Mouse (Mus musculus): ENCODE results near the gene Pon3. TPM values are rescaled to one million over a fixed set of nuclear protein-coding genes. Genes with fewer than 3 reads are reported as not detected.

Gene Pon3
- polyA plus RNA-seq, 1 experiment from 2014 or later: 45.3 TPM

GRCm38 (mm10) chr6:5177967-5178891 is 77.9 kb downstream of the Pon3 start:
- peak overlapping the region; percentile 47 for H3K4me2 ChIP-seq (ENCODE audit: low read length)
- H3K36me3 ChIP-seq (ENCODE audit: control insufficient read depth, insufficient read depth, low read length): no peaks in the 10 kb centered on the region
- H3K9ac ChIP-seq (ENCODE audit: low read length): no peak overlapping the region
- H3K4me3 ChIP-seq (ENCODE audit: control insufficient read depth in 1 of 2, insufficient read depth in 1 of 2, low read depth in 1 of 2, low read length in 2 of 2): no peak overlapping the region
- no peak overlapping the region for H3K27ac ChIP-seq (replicated peaks in 1 of 2; ENCODE audit: control insufficient read depth in 1 of 2, insufficient read depth in 1 of 2, low read depth in 2 of 2, low read length in 2 of 2)
- H3K9me3 ChIP-seq (ENCODE audit: control insufficient read depth, low read length): no peaks in the 10 kb centered on the region
- WGBS: 62% methylated on average over 19 of the region's 19 CpGs
- H3K27me3 ChIP-seq (ENCODE audit: control insufficient read depth, insufficient read depth, low read length): no peaks in the 10 kb centered on the region
- ATAC-seq (ENCODE audit: insufficient number of reproducible peaks, insufficient read depth, low FRiP score, low read depth): no peak
- H3K4me1 ChIP-seq (ENCODE audit: control insufficient read depth in 2 of 2, insufficient read depth in 2 of 2, low read length in 2 of 2): no peaks in the 10 kb centered on the region

DNA sequence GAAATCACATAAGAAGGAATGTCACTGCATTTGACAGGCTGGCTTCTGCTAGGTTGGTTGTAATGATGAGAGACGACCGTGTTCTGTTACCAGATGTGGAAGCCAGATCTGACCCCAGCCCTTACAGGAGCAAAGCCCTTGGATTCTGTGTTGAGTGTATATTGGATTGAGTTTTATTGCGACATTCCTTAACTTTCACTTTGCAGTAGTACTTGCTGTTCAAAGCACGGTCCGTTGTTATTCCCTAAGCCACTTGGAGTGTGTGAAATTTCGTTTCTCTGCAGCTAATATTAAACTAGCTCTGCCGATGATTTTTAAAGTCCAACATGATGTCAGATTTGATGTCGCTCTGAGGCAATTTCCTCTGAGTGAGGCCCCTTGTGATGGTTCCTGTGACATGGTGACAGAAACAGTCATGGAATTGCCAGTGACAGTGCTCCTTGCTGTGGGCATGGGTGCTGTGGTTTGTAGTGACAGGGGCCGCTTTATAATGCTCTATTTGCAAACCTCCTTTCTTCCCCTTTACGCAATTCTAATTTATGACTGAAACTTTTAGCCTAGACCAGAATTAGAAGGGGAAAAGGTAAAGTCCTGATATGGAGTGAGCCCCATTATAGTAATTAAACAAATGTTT is 81.8 kb downstream of the Pon3 start:
- no peak overlapping the region for H3K9ac ChIP-seq (ENCODE audit: low read length)
- no peaks in the 10 kb centered on the region for H3K9me3 ChIP-seq (ENCODE audit: control insufficient read depth, low read length)
- 85% methylated on average over 10 of the region's 10 CpGs for WGBS
- no peak for ATAC-seq (ENCODE audit: insufficient number of reproducible peaks, insufficient read depth, low FRiP score, low read depth)
- no peaks in the 10 kb centered on the region for H3K27me3 ChIP-seq (ENCODE audit: control insufficient read depth, insufficient read depth, low read length)
- no peak overlapping the region for H3K4me2 ChIP-seq (ENCODE audit: low read length)
- H3K4me1 ChIP-seq (ENCODE audit: control insufficient read depth in 2 of 2, insufficient read depth in 2 of 2, low read length in 2 of 2): peaks cover 0 to 2% of the 10 kb centered on the region in 2 experiments; a peak in 1 of 4 replicates
- H3K36me3 ChIP-seq (ENCODE audit: control insufficient read depth, insufficient read depth, low read length): no peaks in the 10 kb centered on the region
- no peak overlapping the region for H3K4me3 ChIP-seq (ENCODE audit: control insufficient read depth in 1 of 2, insufficient read depth in 1 of 2, low read depth in 1 of 2, low read length in 2 of 2)
- no peak overlapping the region for H3K27ac ChIP-seq (replicated peaks in 1 of 2; ENCODE audit: control insufficient read depth in 1 of 2, insufficient read depth in 1 of 2, low read depth in 2 of 2, low read length in 2 of 2)

GRCm38 (mm10) chr6:5172571-5172970 is 83.5 kb downstream of the Pon3 start:
- Histone ChIP-seq H3K4me1 (ENCODE audit: control insufficient read depth in 2 of 2, insufficient read depth in 2 of 2, low read length in 2 of 2) (peaks cover 0 to 3% of the 10 kb centered on the region in 2 experiments; a peak in 1 of 4 replicates), H3K9ac (ENCODE audit: low read length) (no peak overlapping the region), H3K36me3 (ENCODE audit: control insufficient read depth, insufficient read depth, low read length) (no peaks in the 10 kb centered on the region), H3K4me2 (ENCODE audit: low read length) (no peak overlapping the region), H3K27me3 (ENCODE audit: control insufficient read depth, insufficient read depth, low read length) (no peaks in the 10 kb centered on the region), H3K4me3 (ENCODE audit: control insufficient read depth in 1 of 2, insufficient read depth in 1 of 2, low read depth in 1 of 2, low read length in 2 of 2) (no peak overlapping the region), H3K9me3 (ENCODE audit: control insufficient read depth, low read length) (no peaks in the 10 kb centered on the region), H3K27ac (replicated peaks in 1 of 2; ENCODE audit: control insufficient read depth in 1 of 2, insufficient read depth in 1 of 2, low read depth in 2 of 2, low read length in 2 of 2) (no peak overlapping the region)
- no peak for ATAC-seq (ENCODE audit: insufficient number of reproducible peaks, insufficient read depth, low FRiP score, low read depth)
- WGBS: 52% methylated on average over 9 of the region's 9 CpGs

DNA sequence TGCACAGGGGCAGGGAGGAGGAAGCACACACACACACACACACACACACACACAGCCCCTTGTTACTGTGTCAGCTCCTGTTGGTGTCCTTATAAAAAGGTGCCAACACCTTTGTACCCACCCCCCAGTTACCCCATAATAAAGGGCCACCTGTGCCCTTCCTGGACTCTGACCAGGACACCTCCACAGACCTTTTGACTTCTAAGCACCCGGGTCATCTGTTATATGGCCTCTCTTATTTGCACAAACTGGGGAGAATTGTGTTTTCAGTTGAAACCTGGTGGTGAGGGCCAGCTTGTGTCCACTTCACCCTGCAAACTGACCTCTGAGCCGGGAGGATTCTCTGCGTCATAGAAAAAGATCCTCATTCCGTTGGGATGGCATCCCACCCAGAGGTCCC is 84.7 kb downstream of the Pon3 start:
- no peak overlapping the region for H3K9ac ChIP-seq (ENCODE audit: low read length)
- no peak overlapping the region for H3K4me2 ChIP-seq (ENCODE audit: low read length)
- WGBS: 83% methylated on average over 4 of the region's 4 CpGs
- peaks cover 0 to 3% of the 10 kb centered on the region in 2 experiments; a peak in 1 of 4 replicates for H3K4me1 ChIP-seq (ENCODE audit: control insufficient read depth in 2 of 2, insufficient read depth in 2 of 2, low read length in 2 of 2)
- no peaks in the 10 kb centered on the region for H3K36me3 ChIP-seq (ENCODE audit: control insufficient read depth, insufficient read depth, low read length)
- H3K4me3 ChIP-seq (ENCODE audit: control insufficient read depth in 1 of 2, insufficient read depth in 1 of 2, low read depth in 1 of 2, low read length in 2 of 2): no peak overlapping the region
- no peak for ATAC-seq (ENCODE audit: insufficient number of reproducible peaks, insufficient read depth, low FRiP score, low read depth)
- H3K27ac ChIP-seq (replicated peaks in 1 of 2; ENCODE audit: control insufficient read depth in 1 of 2, insufficient read depth in 1 of 2, low read depth in 2 of 2, low read length in 2 of 2): no peak overlapping the region
- H3K9me3 ChIP-seq (ENCODE audit: control insufficient read depth, low read length): no peaks in the 10 kb centered on the region
- H3K27me3 ChIP-seq (ENCODE audit: control insufficient read depth, insufficient read depth, low read length): no peaks in the 10 kb centered on the region

Other genes starting within 250 kb of the Pon3 start
- gene Pon1, start 62.3 kb downstream of the Pon3 start, polyA plus RNA-seq (2014; fragmentation: Nextera tagmentation; extraction: Ambion mirVana): not detected in 2 replicates
- 47.8 and 49.1 TPM in 2 replicates for gene Pon2, start 42.2 kb upstream of the Pon3 start, polyA plus RNA-seq (2014; fragmentation: Nextera tagmentation; extraction: Ambion mirVana)
- gene Asb4, start 127.1 kb upstream of the Pon3 start, polyA plus RNA-seq (2014; fragmentation: Nextera tagmentation; extraction: Ambion mirVana): 33.8 and 36.8 TPM in 2 replicates
- 35.4 and 37.8 TPM in 2 replicates for gene Pdk4, start 240.0 kb upstream of the Pon3 start, polyA plus RNA-seq (2014; fragmentation: Nextera tagmentation; extraction: Ambion mirVana)

Data from heart, embryonic 14.5 days (tissue).